Mouse (Mus musculus): ENCODE results near the gene Necab3.

DNA sequence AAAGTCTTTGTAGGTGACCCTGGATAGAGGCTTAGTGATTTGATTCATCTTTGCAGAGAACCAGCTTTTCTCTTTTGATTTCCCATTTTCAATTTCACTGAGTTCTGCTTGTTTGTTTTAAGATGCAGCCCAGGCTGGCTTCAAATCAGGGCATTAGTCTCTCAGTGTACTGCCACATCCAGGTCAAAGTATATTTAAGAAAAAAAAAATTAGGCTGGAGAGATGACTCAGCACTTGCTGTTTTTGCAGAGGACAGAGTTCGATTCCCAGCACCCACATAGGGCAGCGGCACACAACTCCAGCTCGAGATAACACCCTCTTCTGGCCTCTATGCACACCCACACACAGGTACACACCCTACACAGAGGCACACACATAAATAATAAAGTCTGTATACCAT is 32.5 kb upstream of the Necab3 start:
- TF ChIP-seq CTCF (IDR thresholded peaks at IDR 0.05; ENCODE audit: low read depth) (no peak), EP300 (IDR thresholded peaks at IDR 0.05; ENCODE audit: low read depth) (no peak)
